Mouse (Mus musculus) left cerebral cortex, adult 8-10 months (tissue): Measurements from ENCODE around the gene 1700029I15Rik. TPM values are rescaled to one million over a fixed set of nuclear protein-coding genes. Genes with fewer than 3 reads are reported as not detected.
"Not testable (repeated sequence)": the region's sequence is repeated elsewhere in the genome, so short reads cannot be mapped to it uniquely, and the experiment has no call there.

Experiments used
- DNase-seq, 2 experiments: peaks; one replicate each; pipeline ENCODE4 v3.0.0; 2022; ENCODE audit warnings: low spot score in 2 of 2
- total RNA-seq, 4 experiments: library from RNA; stranded (reverse); gene quantifications; 2 replicates each; pipeline ENCODE4 v1.2.4; 2022

The 1700029I15Rik gene
- total RNA-seq, 4 experiments from 2014 or later = 2.1 to 4.8 (median 3.4) TPM

- peak in 1 of 2 experiments; percentile 73 for DNase-seq
Observed at GRCm38 (mm10) chr2:92391116-92391515, 8.8 kb downstream of the 1700029I15Rik start.

- no peak for DNase-seq
Observed at GRCm38 (mm10) chr2:92391703-92392317, 9.5 kb downstream of the 1700029I15Rik start.

DNA sequence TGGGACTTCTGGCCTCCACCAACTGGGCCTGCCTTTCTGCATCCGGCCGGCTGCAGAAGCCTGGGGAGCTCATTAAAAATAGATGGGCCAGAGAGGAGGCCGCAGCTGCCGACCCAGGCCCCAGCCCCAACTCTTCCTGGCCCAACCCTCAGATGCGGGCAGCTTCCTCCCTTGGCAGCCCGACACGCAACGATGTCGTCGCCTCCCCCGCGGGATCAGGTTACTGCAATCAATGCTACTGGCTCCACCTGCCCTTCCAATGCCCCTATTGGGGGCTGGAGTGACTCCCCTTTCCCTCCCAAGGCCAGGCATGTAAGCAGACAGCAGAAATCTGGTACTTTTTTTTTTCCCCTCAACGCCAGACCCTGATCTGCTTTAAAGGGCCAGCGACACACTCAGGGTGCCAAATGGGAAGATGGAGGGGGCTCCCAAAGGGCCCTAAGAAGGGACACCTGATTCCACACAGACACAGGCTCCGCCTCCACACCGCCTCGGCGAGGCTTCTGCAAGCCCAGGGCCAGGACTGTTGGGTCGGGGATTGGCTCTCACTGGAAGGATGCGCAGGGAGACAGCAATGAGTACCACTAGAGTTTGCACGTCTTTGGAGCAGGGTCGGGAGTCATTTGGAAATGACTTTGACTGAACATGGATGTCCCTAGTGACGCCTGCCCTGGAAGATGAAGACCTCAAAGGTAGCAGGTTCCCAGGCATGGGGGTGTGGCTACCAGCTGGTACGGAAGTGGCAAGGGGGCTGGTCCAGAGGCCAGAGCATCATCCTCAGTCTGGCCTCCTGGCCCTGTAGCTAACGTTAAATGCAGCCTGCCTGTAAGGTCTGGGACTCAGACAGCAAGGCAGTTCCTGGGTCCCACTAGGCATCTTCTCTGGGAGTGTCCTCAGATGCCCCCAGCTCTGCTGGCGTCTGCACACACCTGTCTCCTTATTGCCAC is 10.3 kb downstream of the 1700029I15Rik start:
- DNase-seq = no peak

GRCm38 (mm10) chr2:92395535-92395934 is 13.2 kb downstream of the 1700029I15Rik start:
- no peak for DNase-seq

- no peak for DNase-seq
Observed at GRCm38 (mm10) chr2:92397436-92397835, 15.1 kb downstream of the 1700029I15Rik start.

DNA sequence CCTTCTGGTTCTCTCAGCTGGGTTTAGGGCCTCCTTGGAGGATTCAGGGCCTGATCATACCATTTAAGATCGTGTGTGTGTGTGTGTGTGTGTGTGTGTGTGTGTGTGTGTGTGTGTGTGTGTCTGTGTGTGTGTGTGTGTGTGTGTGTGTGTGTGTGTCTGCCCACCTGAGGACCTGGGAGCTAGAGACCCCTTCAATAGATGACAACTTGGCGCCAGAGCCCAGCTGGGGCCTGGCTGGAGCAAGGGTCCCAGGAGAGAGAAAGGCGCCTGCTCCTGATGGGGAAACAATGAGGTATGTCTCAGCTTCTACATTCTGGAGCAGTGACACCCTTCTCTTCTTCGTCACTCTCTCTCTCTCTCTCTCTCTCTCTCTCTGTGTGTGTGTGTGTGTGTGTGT is 17.5 kb downstream of the 1700029I15Rik start:
- DNase-seq = not testable (repeated sequence)

- no peak for DNase-seq
Observed at GRCm38 (mm10) chr2:92400682-92401081, 18.3 kb downstream of the 1700029I15Rik start.

DNA sequence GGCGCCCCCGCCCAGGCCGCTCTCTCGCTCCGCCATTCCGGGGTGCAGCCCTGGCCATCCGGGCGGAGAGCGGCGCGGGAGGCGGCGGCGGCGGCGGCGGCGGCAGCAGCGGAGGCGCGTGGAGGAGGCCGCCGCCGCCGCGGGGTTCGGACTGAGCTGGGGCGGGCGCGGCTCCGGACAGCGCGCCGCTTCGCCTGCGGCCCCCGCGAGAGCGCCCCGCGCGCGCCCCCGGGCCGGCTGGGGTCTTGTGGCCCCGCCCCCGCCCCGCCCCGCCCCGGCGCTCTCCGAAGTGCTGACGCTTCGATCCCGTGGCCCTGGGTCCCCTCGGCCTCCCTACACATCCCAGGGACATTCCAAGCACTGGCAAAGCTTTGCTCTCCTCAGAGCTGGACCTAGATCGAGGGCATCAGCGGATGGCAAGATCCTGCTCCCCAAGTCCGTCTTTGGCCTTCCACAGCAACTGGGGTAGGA is 18.8 kb downstream of the 1700029I15Rik start, which contains the start of gene Mapk8ip1:
Gene Mapk8ip1 (minus strand): TSS at position 173 of the 471 bp plus-strand sequence.
- no peak for DNase-seq

- DNase-seq = no peak
Observed at GRCm38 (mm10) chr2:92402591-92403326, 20.4 kb downstream of the 1700029I15Rik start.

GRCm38 (mm10) chr2:92403776-92404319 is 21.5 kb downstream of the 1700029I15Rik start:
- no peak for DNase-seq

DNA sequence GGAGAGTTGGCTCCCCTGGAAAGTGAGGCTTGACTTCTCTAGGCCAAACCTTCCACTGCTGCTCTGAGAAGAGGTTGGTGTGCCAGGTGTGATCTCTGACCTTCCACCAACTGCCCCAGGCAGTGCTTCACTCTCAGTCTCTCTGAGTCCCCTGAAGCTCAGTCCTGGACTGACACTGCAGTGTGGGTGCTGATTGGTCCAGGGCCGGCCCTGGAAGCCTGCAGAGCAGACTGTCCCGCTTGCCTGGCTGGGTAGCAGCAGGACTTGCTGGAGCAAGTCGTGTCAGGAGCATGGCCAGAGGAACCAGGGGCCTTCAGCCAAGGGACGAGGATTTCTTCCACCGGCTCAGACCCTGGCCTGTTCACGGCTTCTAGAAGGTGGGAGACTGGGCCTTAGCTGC is 22.4 kb downstream of the 1700029I15Rik start:
- no peak for DNase-seq

- no peak for DNase-seq
Observed at GRCm38 (mm10) chr2:92405687-92406086, 23.3 kb downstream of the 1700029I15Rik start.

DNA sequence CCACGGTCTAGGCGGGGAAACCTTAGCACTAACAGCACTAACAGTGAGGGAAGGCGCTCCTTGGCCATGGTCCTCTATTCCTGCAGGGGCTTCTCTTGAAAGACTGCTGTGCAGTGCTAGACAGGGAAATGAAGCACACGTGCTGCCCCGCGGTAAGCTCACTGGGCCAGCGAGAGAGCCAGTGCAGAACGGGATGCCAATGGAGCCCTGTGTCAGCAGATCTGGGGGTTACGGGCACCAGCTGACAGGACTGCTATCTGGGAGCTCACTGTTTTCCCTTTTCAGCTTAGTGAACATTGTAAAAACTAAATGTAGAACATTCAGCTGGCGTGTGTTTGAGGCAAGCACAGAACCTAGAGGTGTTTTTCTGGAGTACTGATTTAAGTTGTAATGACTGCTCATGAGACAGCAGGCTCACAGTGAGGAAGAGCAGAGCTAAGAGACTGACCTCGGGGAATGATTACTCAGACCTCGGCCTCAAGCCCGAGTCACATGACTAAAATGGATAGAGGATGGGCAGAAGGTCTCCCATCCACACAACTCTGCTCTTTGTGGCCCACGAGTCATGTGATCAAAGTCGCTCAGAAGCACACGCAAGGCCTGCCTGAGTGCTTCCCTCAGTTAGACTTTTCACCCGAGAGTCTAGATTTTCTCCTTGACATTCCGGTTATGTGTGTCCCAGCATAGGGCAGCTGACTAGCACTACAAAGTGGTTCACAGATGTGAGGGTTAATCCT is 26.1 kb downstream of the 1700029I15Rik start:
- no peak for DNase-seq

DNA sequence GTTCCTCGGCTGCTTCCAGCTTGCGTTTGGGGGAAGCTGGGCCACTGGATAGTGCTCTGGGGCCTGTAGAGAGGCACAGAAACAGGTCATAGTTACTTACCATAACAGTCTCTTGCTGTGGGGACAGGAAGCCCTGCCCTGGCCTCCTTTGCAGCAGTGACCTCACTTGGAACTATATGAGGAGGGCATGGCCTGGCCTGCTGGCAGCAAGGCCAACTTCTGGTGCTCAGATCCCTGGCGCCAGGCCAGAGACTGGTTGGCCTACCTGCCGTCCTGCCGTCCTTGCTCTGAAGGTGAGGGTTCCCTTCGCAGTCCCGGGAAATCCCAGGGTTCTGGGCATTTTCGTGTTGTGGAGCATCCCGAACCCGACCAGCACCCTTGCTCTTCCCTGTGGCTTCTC is 29.4 kb downstream of the 1700029I15Rik start:
- DNase-seq = no peak

- DNase-seq = no peak
Observed at GRCm38 (mm10) chr2:92421723-92422387, 39.5 kb downstream of the 1700029I15Rik start.

- no peak for DNase-seq
Observed at GRCm38 (mm10) chr2:92422388-92423135, 40.2 kb downstream of the 1700029I15Rik start.

- no peak for DNase-seq
Observed at GRCm38 (mm10) chr2:92423156-92423555, 40.8 kb downstream of the 1700029I15Rik start.

DNA sequence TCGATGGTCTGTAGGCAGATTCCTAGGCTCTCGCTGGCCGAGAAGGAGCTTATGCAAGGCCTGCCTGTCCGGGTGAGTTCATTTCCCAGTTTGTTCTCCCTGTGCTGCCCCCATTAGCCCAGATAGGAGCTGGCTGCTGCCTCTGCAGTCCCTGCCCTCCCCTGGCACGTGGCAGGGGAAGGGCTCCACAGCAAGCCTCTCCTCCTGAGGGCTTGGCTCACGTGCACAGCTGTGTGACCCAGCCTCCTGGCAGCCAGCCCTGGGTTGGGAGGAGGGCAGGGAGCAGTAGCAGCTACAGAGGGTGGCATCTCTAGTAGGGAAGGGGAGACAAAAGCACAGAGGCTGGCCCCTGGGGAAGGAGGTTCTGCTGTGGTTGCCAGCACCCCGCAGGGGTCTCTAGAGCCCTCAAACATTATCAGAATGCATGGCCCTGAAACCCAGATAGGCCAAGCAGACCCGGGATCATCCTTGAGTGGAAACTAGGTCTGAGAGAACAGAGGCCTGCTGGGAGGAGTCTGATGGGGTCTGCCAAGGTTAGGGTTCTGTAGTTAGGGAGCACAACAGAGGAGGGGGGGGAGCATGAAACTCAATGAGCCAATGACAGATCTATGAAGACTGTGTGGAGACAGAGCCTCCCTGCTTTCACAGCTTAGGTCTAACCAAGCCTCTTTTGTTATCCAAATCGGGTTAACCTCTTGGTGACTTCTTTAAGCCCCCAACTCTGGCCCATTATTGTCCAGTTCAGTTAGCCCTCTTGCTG is 41.5 kb downstream of the 1700029I15Rik start:
- DNase-seq = peak; percentile 80 to 91
